Mouse (Mus musculus): Measurements from ENCODE around the gene Gli3. TPM values are rescaled to one million over a fixed set of nuclear protein-coding genes. Genes with fewer than 3 reads are reported as not detected.
A peak's percentile ranks its signal among the peaks of the same experiment; 100 is the strongest.

Gli3 gene
- total RNA-seq (2021): 10 to 100 TPM in 1 of 2 experiments, 1 to 10 TPM in 1; 9.6 to 10.7 TPM

DNA sequence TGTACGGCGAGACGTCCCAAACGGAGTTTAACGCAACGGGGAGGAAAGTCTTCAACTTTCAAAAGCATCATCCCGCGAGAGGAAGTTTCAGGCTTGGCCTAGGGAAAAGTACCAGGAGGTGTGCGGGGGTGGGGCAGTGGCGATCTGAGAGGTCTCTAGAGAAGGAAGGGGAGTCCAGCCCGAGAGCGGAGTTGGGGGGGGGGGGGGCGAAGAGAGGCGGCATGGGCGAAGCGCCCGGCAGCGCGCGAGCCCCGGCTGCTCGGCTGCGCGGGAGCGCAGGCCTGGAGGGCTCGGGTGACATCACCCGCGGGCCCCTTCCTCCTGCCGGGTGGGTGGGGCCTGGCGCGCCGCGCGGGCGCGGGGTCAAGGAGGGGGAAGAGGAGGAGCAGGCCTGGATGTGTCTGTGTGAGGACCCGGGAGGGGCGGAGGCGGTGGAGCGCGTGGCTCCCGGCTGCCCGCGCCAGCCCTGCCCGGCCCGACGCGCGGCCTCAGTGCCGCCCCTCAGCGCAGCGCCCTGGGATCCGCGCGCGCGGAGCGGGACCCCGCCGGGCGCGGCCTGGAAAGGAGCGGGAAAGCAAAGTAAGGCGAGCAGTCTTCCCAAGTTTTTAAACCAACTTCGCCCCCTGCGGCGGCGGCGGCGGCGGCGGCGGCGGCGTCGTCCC lies at the start of gene Gli3:
Gli3 (plus strand) TSS at position 406 of the 662 bp plus-strand sequence.
- peak in 1 of 2 experiments; percentile 37 for DNase-seq

DNA sequence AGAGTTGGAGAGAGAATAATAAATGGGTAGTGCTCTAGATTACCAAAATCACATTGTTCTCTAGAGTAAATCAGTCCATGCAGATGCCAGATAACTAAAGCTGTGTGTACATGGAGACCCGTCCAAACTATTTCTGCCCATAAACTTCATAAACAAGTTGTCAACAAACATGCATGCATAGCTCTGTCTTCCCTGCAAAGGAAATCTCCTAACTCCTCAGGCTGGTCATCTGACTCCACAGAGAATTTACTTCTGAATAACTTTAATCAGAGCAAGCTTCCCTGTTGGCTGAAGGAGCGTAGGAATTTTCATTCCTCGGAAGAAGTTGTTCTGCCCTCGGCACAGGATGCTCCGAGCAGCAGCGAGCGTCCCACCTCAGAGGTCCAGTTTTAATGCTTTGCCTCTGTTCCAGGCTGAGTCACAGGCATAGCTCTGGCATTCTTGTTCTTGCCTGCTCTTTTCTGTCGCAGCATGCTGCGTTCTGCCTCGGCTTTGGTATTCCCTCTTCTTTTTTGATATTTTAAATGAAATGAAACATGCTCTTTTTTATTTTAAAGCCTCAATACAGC lies 41.8 kb upstream of the Gli3 start:
- no peak for DNase-seq

DNA sequence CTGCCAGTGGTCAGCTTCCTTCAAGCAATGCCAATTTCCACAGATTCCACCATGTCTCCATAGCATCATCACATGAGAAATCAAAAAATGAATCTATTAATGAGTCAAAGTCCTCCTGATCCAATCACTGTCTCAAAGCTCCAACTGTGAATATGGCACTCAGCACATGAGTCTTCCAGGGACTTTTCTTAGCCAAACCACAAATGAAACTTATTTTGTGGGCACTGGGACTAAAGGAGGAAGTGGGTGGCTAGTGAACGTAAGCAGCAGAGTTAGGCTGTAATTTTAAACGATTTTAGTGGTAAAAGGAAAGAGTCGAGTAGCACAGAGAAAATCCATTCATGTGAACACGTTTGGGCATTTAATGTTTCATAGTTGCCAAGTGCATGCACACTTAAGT lies 21.0 kb upstream of the Gli3 start:
- DNase-seq: no peak

DNA sequence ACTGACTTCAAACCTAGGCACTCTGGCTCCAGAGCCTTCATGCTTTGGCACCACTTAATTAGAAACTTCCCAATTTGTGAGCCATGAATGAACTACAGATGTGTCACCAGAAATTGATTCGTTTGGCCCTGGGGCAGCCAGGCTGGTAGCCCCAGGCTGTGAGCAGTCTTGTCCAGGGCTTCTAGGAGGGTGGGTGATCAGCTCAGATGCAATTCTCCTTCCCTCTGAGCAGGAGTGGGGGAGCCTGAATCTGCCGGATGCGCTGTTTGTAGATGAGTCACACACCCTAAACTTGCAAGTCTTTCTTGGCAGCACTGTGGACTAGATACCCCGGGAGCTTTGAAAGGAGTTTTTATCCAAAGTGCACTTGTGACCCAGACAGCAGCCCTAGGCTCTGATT lies 18.7 kb upstream of the Gli3 start:
- DNase-seq: no peak

DNA sequence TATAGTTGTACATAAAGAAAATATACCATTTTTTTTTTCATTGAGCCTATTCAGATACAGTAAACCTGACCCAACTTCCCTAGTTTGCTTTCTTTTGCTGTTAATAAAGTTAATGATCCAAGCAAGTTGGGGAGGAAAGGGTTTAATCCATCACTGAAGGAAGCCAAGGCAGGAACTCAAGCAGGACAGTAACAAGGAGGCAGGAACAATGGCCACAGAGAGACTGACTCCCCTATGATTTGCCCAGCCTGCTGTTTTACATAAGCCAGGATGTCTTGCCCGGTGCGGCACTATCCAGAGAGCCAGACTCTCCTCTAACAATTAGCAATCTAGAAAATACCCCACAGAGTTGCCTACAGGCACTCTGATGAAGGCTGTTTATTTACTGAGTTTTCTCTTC lies 17.4 kb upstream of the Gli3 start:
- DNase-seq: no peak

DNA sequence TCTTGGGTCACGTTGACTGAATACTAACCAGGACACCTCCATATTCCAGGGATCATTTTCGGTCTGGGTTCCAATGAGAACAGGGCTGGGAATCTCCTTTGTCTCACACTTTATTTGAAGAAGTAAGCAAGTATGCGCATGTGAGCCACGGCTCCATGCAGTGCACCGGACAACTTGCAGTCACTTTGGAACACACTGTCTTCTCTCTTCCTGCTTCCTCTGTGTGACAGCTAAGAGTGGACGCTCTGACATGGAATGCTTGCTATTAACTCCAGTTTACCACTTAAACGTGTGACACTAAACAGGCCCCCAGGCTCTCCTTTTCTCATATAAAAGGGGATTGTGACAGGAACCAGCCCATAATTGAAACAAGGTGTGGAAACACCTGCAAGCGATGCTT lies 17.0 kb upstream of the Gli3 start:
- DNase-seq: no peak

DNA sequence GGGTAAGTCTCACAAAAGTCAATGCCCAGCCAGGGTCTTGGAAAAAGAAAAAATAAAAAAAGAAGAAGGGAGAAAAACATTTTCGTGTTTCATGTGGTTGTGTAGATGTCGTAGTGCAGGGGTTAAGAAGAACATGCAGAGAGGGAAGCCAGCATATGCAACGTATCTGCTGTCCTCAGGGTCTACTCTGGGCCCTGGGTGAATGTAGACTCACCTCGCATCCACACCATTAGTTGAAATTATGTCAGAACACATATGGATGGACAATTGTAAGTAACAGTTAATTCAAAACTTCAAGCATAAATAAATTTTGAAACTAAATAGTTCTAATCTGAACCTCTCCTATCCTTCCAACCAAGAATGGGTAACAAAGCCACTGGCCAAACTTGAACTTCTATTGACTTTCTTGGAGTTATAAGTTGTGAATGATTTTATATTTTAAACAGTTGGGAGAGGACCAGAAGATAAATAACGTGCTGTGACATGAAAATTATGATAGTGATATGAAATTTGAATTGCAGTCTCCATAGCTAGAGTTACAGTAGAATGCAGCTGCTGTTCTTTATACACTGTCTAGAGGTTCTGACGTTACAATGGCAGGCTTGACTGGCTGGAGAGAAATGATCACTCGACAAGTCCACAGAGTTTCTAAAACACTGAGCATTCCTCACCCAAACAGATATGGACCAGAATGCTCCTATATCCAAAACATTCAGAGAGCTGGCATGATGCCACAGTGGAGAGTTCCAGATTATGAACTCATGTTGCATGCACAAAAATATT lies 16.1 kb upstream of the Gli3 start:
- DNase-seq: no peak

DNA sequence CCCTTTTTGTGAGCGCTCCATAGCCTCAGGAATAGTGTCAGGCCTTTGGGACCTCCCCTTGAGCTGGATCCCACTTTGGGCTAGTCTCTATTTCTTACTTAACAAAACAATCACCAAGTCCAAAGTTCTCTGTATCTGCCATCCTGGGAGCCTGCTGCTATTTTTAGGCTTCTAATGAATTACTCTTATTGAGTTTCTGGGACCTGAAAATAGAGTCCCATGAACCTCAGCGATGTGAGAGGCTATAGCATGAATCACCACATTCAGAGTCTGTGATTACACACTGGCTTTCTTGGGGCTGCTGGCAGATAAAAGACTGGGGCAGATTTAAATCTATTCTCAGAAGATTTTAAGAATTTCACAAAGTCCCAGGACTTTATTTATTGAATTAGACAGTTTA lies 12.1 kb upstream of the Gli3 start:
- no peak for DNase-seq

DNA sequence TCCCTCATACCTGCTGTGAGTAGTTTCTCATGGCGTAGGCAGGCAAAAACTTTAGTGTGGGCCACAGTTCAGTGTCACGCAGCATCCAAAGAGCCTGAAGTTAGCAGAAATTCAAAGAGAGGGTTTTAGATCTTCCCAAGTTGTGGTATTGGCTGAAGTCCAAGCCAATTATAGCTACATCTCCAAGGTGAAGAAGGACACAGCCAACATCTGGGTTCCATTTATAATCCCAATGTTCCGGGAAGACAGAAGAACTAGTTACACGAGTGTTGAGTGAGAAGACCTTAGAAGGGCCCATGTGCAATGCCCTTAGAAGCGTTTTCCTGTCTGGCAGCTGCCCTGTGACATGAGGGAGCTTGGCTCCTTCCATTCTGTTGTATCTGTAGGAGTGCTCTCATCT lies 5.2 kb upstream of the Gli3 start:
- no peak for DNase-seq

DNA sequence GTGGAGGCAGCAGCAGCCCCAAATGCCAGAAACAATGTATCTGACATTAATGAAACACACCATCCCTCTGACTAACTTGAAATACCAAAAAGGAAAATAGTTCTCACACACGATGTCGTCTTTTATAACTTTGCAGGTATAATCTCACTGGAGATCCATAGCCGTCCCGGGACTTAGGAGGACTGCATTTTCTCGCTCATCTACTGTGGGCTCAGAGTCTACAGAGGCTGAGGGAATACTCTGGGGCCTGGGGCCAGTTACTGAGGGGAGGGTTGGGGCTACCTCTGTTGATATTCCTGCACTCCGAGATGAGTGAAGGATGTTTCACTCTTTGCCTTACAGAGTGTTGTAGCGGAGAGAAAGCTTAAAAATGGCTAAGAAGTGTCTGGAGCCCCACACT lies 1.1 kb upstream of the Gli3 start:
- DNase-seq: no peak

DNA sequence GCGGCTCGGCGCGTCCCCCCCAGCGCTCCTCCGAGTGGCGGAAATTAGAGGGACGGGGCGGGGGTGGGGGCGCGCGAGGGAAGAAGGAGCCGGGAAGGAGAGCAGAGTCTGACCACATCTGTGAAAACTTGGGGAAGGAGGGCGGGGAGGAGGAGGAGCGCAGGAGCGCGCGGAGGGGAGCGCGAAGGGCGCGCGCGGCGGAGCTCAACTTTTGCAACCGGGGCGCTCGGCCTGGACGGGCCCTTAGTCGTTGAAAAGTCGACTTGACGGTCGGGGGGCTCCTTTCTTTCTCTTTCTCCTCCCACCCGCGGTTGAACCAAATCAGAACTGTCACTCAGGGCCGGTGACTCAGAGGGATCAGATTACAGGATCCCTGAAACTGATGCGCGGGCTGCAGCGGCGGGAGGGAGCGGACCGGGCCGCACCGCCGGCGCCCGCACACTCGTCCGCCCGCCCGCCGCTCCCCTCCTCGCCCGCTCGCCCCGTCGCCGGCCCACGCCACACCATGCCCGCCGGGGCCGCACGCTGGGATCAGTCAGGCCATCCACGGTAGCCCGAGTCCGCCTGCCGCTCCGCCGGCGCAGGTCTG lies 551 bp downstream of the Gli3 start:
- peak in 1 of 2 experiments; percentile 7 for DNase-seq

DNA sequence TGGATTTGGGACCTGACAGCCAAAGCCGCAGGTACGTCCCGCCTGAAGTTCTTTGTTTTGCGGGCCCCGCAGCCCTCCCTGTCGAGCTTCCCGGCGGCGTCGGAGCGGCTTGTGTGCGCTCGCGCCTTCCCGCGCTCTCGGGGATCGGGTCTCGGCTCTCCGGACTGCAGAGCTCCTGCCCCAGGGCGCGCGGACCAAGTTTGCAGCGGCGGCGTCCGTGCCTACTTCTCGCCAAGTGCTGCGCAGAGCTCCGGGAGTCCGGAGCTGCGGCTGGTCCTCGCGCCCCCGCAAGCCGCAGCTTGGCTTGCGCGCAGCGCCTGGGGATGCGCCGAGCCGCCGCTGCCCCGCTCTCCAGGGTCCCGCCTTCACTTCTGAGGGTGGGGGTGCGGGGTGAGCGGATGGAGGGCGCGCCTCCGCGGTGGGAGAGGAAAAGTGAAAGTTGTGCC lies 1.1 kb downstream of the Gli3 start:
- DNase-seq: peak in 1 of 2 experiments; percentile 20

DNA sequence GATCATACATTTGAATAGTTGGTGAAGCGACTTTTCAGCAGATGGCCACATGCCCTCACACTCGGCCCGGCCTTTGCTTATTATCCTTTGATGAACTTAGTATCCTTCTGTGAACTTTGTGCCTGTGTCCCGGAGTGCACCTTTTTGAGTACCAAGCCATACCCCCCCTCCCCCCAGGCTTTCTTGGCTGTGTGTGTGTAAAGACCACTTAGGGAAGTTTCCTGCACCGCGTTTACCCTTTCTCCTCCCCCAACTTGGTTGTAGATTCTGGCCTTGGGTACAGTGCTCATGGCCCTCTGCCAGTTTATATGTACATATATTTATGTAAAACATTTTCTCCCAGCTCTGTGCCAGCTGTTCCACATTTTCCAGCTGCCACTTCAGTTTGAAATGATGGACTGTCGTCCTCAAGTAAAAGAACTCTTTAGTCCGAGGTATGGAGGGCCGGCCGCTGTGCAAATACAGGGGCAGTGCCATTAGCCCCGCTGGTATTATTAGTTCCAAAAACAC lies 1.8 kb downstream of the Gli3 start:
- DNase-seq: no peak

DNA sequence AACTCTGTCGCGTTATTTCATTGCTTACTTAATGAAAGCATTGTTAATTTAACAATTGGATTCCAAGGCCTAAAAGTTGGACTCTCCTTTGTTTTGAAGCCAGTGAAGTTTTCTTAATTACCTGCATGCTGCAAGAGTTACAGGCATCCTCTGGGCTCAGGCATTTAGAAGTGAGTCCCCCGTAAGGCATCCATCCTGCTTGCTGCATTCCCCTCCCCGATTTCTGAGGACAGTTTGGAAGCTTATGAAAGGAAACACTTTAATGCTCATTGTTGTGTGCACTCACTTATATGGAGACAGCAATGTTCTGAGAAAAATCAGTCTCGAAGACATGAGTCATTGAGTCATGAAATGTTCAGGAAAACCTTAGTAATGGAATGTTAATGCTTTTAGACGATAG lies 3.5 kb downstream of the Gli3 start:
- DNase-seq: no peak

DNA sequence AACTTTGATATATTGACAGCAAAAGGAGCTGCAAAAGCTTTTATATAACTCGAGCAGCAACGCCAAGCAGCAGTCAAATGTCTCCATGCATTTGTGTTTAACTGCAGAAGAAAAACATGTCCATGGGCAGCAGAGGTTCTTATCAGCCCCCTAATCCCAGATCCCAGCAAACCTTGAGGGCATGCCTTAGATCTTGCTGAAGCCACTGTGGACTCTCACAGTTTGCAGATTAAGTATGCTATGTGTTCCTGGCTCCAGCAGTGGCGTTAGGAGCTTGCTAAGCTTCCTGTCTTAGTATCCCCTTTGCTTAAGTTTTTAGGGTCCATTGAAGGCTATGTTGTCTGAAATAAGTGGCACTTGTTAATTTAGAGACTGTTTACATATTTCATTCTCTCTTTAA lies 4.4 kb downstream of the Gli3 start:
- DNase-seq: no peak

DNA sequence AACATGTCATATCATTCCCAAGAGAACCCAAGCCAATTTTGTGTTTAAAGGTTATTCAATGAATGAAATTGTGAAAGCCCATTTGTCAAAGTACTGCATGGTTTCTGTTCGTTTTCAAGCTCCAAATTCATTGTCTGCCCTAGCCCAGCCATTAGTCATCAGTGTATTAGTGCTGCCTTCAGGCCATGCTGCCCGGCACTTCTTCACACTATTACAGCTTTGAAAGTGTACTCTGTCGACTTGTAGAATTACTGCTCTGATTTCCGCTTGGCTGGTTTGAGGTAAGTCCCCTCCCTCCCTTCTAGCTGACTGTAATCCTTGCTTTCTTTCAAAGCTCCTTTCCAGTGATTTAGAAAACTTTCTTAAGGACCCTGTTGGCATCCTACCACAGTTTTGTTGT lies 5.4 kb downstream of the Gli3 start:
- no peak for DNase-seq

DNA sequence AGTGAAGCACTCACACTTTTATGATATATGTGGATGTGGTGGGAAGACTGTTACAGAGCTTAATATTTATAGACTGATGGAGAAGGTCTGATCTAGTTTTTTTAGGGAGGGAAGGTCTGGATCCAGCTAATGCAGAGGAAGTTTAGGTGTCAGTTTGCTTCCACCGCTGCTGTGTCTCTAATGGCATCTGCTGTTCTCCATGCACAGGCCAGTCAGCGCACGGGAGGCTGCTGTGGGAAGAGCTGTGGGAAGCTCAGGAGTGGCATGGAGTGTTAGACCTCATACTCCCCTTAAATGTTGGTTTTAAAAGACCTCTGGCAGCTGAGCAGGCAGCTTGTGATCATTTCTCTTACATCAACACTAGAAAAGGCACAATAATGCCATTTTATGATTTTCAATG lies 7.0 kb downstream of the Gli3 start:
- no peak for DNase-seq

DNA sequence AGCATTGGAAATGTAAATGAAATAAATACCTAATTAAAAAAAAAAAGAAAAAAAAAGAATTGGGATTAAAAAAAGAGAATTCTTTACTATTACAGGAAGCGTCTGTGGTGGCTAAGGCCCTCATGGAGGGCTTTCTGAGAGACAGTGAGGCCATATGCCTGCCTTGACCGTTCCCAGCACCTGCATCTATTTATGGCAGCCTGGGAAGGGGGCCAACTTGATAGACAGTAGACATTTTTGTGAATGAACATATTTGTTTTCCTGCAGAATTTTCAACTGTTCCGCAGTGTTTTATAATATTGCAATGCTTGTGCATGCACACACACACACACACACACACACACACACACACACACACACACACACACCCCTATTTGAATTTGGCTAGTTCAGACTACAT lies 9.7 kb downstream of the Gli3 start:
- DNase-seq: no peak

DNA sequence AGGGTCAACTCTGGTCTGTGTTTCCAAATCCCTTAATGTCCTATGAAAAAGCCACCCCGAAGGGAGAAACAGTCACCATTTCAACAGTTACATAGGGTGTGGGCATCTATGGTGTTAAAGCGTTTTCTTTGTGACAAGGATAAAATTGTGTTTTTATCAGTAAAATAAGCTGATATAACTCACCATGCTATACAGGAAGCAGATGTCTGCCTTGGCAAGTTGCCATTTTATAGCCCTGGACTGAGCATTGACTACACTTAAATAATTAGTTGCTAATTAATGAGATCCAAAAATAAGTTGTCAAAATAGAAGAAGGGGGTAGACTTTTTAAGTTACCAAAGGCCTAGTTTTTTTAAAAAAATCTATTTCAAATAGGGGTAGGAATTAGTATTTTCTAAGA lies 11.4 kb downstream of the Gli3 start:
- DNase-seq: no peak

DNA sequence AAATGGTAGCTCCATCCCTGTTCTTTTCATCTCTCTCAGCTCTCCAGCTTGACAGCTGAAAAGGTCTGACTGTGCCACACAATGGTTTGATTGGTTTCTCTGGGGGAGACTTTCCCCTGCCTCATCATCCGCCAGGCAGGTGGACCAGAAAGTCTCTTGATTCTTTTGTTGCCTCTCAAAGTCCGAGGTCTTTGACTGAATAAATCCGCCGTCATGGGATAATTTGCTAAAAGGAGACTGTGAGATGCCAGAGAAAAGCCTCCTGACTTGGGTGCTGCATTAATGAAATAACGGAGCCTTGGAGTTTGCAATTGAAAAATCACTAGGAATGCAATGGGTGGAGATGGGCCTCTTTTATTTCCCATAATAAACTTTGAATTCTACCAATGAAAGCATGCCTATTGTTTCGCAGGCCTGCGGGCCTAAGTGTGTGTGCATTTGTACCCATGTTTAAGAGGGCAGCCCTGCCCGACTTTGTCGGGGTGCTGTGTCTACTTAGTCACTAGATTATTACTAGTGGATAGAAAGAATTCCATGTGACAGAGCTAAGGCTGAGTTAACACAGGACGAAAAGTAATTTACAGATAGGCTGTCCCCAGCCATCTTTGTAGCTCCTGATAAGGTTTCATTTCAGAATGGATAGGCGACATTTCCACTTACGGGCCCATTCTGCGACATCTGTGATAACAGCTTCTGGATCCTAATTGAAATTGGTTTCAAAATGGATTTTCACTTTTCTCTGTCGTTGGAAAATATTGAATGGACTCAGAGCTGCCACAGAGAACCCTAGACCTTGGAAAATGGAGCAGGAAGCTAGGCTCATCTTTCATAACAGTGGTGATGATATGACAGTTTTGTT lies 23.2 kb downstream of the Gli3 start:
- DNase-seq: no peak

DNA sequence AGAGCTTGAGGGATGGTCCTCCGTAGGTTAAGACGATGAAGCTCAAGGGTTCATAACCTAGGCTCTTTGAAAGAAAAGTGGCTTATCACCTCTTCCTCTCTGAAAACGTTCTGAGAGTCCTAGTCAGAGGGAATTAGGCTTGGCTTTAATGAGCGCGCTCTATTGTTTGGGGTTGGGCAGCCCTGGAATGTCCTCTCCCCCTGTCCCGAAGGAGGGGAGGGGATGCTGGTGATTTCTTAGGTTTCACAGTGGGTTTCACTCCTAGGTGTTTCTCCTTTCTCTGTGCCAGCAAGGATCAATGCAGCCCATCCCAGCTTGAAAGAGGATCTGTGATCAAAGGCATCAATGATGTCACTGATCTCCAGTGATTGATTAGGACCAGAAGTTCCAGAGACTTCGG lies 24.3 kb downstream of the Gli3 start:
- no peak for DNase-seq

DNA sequence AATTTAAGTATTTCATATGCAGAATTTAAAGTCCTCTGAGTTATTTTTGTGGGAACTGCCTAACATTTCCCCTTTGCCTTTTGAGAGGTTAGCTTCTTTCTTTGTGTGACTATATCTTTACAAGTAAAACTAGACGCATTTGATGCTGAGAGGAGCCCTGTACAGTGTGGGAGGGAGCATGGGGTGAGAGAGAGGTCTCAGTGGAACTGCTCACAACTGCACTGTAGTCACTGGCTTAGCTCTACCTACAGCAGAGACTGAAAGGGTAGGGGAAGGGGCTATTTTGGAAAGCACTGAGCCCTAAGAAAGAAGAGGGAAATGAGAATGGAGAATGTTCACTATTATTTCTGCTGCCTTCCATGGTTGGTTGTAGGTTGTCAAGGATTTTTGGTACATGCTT lies 25.0 kb downstream of the Gli3 start:
- no peak for DNase-seq

Data from layer of hippocampus, postnatal 36 days (tissue).